Mouse (Mus musculus): ENCODE data around the gene Suclg2. TPM values are rescaled to one million over a fixed set of nuclear protein-coding genes. Genes with fewer than 3 reads are reported as not detected.

Suclg2 gene
- polyA plus RNA-seq, 1 experiment from 2014 or later = 42.9 TPM

DNA sequence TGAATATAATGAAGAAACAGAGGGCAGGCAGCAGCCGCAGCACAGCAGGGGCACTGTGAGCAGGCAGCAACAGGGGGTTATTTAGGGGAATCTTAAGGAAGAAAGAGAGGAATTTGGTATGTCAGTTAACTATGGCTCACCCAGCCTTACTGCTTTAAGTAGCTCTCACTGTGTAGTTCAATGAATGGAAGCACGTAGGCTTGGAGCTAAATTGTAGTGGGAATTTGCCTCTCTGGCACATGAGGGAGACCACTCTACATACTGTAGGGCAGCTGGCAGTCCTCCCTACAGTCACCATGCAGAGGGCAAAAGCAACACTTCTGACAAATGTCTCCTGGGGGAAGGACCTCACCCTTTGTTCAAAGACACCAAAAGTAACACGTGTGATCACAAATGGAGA is 143.7 kb downstream of the Suclg2 start:
- no peaks in the 10 kb centered on the region for H3K36me3 ChIP-seq (ENCODE audit: control insufficient read depth, insufficient read depth)
- H3K4me3 ChIP-seq (ENCODE audit: low read depth, low read length) = no peak overlapping the region
- no peak overlapping the region for H3K9ac ChIP-seq (ENCODE audit: low read depth, low read length)
- WGBS (ENCODE audit: insufficient replicate concordance) = 66% methylated on average over 3 of the region's 3 CpGs
- H3K27me3 ChIP-seq (ENCODE audit: control insufficient read depth, insufficient read depth, low read depth, low read length) = no peaks in the 10 kb centered on the region
- ATAC-seq (ENCODE audit: low read depth) = no peak
- no peaks in the 10 kb centered on the region for H3K4me1 ChIP-seq (ENCODE audit: control insufficient read depth, low read depth, low read length)
- no peak overlapping the region for H3K27ac ChIP-seq (ENCODE audit: low read length)
- H3K9me3 ChIP-seq (replicated peaks; ENCODE audit: control insufficient read depth, low read length) = no peaks in the 10 kb centered on the region
- no peak overlapping the region for H3K4me2 ChIP-seq (ENCODE audit: low read depth, low read length)

DNA sequence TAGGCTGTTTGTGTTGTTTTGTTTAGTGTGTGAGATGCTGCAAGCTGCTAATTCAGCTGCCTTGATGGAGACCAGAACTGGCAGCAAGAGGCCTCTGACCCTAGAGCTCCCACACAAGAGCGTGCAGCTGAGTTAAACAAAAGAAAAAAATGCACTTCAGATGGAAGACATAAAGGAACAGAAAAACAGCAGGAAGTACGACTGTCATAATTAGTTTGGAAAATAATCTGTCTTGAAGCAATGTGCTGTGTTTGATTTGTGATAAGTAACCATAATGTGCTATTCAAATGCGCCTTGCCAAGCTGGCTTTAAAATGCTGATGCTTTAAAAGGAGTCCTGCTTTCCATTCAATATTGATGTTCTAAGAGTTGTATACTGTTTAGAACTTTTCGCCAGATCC is 144.2 kb downstream of the Suclg2 start:
- H3K4me2 ChIP-seq (ENCODE audit: low read depth, low read length) = no peak overlapping the region
- no peak overlapping the region for H3K4me3 ChIP-seq (ENCODE audit: low read depth, low read length)
- no peaks in the 10 kb centered on the region for H3K27me3 ChIP-seq (ENCODE audit: control insufficient read depth, insufficient read depth, low read depth, low read length)
- no peaks in the 10 kb centered on the region for H3K4me1 ChIP-seq (ENCODE audit: control insufficient read depth, low read depth, low read length)
- no peaks in the 10 kb centered on the region for H3K9me3 ChIP-seq (replicated peaks; ENCODE audit: control insufficient read depth, low read length)
- H3K27ac ChIP-seq (ENCODE audit: low read length) = no peak overlapping the region
- ATAC-seq (ENCODE audit: low read depth) = no peak
- H3K36me3 ChIP-seq (ENCODE audit: control insufficient read depth, insufficient read depth) = no peaks in the 10 kb centered on the region
- WGBS (ENCODE audit: insufficient replicate concordance) = 64% methylated on average over 4 of the region's 4 CpGs
- H3K9ac ChIP-seq (ENCODE audit: low read depth, low read length) = no peak overlapping the region

DNA sequence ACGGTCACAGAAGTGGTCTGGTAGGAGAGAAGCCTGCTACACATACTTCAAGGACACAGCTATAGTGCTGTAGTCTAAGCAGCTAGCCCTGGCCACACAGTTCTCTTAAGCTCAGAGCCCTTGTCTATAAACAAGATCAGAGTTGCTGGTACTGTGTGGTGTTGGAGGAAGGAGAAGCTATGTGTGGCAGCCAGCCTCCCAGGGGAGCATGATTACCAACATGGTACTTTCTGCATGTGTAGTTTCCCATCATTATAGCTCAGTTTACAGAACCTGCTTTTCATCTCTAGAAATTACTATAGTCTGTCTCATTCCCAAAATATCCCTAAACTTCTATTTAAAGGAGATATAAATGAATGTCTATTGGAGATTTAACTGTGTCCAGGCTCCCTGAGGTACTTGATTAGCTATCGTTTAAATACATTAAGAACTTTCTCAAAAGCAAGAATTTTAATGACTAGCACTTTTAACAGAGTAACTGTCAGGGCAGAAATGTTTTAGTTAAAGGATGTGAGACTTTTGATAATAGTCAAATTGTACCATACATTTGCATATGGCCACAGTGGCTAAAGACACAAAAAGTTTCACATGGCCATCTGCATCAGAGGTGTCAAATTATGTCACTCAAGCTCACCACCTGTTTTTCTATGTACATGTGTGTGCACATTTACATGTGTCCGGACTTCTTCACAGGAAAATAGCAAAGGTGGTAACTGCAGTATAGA is 145.4 kb downstream of the Suclg2 start:
- H3K27ac ChIP-seq (ENCODE audit: low read length) = no peak overlapping the region
- H3K27me3 ChIP-seq (ENCODE audit: control insufficient read depth, insufficient read depth, low read depth, low read length) = no peaks in the 10 kb centered on the region
- WGBS (ENCODE audit: insufficient replicate concordance) = 63% methylated on average over 3 of the region's 3 CpGs
- H3K36me3 ChIP-seq (ENCODE audit: control insufficient read depth, insufficient read depth) = no peaks in the 10 kb centered on the region
- H3K4me3 ChIP-seq (ENCODE audit: low read depth, low read length) = no peak overlapping the region
- no peaks in the 10 kb centered on the region for H3K9me3 ChIP-seq (replicated peaks; ENCODE audit: control insufficient read depth, low read length)
- H3K4me1 ChIP-seq (ENCODE audit: control insufficient read depth, low read depth, low read length) = no peaks in the 10 kb centered on the region
- no peak for ATAC-seq (ENCODE audit: low read depth)
- no peak overlapping the region for H3K4me2 ChIP-seq (ENCODE audit: low read depth, low read length)
- no peak overlapping the region for H3K9ac ChIP-seq (ENCODE audit: low read depth, low read length)

DNA sequence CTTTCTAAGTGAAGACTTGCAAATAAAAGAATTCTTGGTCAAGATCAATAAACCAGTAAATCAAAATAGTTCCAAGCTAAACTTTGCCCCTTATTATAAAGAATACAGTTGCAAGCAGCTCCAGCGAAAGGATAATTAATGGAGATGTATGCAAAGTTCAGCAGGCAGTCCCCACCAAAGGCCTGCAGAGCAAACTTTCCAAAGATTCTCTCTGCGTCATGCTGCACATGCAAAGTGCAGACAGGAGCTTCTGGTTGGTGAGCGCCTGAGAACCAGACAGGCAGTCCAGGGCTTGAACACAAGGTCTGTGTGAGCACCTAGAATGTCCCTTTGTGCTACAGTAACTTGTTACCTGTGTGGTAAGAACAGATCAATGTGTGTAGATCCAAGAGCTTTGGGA is 147.0 kb downstream of the Suclg2 start:
- Histone ChIP-seq H3K9ac (ENCODE audit: low read depth, low read length) (no peak overlapping the region), H3K27ac (ENCODE audit: low read length) (no peak overlapping the region), H3K4me3 (ENCODE audit: low read depth, low read length) (no peak overlapping the region), H3K4me2 (ENCODE audit: low read depth, low read length) (no peak overlapping the region), H3K36me3 (ENCODE audit: control insufficient read depth, insufficient read depth) (no peaks in the 10 kb centered on the region), H3K9me3 (replicated peaks; ENCODE audit: control insufficient read depth, low read length) (no peaks in the 10 kb centered on the region), H3K4me1 (ENCODE audit: control insufficient read depth, low read depth, low read length) (no peaks in the 10 kb centered on the region), H3K27me3 (ENCODE audit: control insufficient read depth, insufficient read depth, low read depth, low read length) (no peaks in the 10 kb centered on the region)
- no peak for ATAC-seq (ENCODE audit: low read depth)
- WGBS (ENCODE audit: insufficient replicate concordance) = 77% methylated on average over 3 of the region's 3 CpGs

DNA sequence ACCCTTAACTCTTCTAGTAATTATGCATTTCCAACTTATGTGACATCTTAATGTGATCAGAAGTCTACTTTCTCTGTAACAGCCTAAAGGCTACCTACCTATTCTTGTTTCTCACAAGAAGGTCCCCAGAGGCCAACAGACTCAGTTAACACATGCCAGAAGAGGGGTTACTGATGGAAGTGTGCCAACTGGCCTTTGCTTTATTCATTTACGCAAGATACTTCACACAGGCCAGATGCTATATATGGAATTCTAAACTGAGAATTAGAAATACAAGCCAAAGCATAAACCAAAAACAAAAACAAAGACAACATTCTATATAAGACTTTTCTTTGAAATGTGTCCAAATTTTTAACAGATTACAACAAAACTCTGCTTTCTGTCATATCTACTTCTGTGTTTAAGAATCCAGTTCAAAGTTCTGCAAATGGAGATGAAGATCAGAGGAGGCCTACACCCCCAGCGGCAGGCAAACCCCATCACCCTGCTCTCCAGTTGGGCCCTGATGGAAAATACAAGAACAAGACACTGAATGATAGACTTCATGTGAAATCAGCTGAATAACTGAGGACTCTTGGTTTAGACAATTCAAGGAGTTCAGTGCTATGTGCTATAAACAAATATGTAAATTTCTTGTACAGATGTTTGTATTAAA is 155.1 kb downstream of the Suclg2 start:
- no peak overlapping the region for H3K4me3 ChIP-seq (ENCODE audit: low read depth, low read length)
- H3K27me3 ChIP-seq (ENCODE audit: control insufficient read depth, insufficient read depth, low read depth, low read length) = no peaks in the 10 kb centered on the region
- no peaks in the 10 kb centered on the region for H3K36me3 ChIP-seq (ENCODE audit: control insufficient read depth, insufficient read depth)
- WGBS (ENCODE audit: insufficient replicate concordance) = 62% methylated on average over 2 of the region's 2 CpGs
- H3K4me2 ChIP-seq (ENCODE audit: low read depth, low read length) = no peak overlapping the region
- H3K9me3 ChIP-seq (replicated peaks; ENCODE audit: control insufficient read depth, low read length) = no peaks in the 10 kb centered on the region
- H3K4me1 ChIP-seq (ENCODE audit: control insufficient read depth, low read depth, low read length) = no peaks in the 10 kb centered on the region
- no peak overlapping the region for H3K27ac ChIP-seq (ENCODE audit: low read length)
- no peak overlapping the region for H3K9ac ChIP-seq (ENCODE audit: low read depth, low read length)
- ATAC-seq (ENCODE audit: low read depth) = no peak

DNA sequence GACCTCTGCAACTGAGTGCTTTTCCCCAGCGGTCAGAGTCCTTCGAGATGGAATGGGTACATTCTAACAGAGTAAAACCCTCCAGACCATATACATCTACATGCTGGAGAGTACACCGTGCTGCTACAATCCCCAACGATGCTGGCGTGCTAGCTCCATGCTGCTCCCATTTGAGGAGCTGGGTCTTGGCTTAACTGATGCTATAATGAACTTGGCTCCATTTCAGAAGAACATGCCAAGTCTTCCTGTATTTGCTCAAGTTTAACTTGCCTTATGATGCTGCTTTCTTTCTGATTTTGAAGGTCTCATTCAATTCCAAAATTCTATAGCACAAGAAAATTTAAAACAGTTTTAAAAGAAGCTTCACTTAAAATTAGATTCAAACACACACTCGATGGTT is 162.3 kb downstream of the Suclg2 start:
- no peak overlapping the region for H3K4me2 ChIP-seq (ENCODE audit: low read depth, low read length)

DNA sequence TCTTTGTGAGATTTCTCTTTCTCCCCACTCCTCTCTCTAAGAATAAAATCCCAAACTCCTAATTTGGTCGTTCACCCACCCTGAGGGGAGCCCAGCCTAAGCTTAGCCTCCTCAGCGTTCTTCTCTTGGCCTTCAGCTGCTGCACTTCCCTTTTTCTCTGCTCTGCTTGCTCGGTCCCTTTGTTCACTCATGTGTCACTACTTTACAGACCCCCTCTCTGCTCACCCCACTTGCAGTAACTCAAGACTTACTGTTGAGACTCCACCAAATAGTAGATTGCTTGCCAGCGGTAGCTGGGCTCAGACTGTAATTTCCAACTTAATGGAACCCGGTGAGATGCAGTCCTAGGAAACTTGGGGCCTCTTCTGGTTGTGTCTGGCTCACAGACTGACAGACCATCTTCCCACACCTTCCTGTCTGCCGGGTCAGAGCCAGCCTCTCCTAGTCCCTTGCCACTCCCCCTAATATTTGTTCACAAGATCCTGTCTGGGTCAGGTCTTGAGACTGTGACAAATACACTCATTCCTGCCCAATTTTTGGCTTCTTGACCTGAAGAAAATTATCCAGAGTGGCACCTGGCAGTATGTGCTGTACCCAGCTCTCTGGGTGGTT is 166.2 kb downstream of the Suclg2 start:
- no peaks in the 10 kb centered on the region for H3K36me3 ChIP-seq (ENCODE audit: control insufficient read depth, insufficient read depth)
- H3K4me1 ChIP-seq (ENCODE audit: control insufficient read depth, low read depth, low read length) = no peaks in the 10 kb centered on the region
- no peaks in the 10 kb centered on the region for H3K27me3 ChIP-seq (ENCODE audit: control insufficient read depth, insufficient read depth, low read depth, low read length)
- 26% methylated on average over 6 of the region's 6 CpGs for WGBS (ENCODE audit: insufficient replicate concordance)
- H3K9ac ChIP-seq (ENCODE audit: low read depth, low read length) = no peak overlapping the region
- no peak for ATAC-seq (ENCODE audit: low read depth)
- H3K27ac ChIP-seq (ENCODE audit: low read length) = no peak overlapping the region
- H3K4me3 ChIP-seq (ENCODE audit: low read depth, low read length) = no peak overlapping the region
- H3K9me3 ChIP-seq (replicated peaks; ENCODE audit: control insufficient read depth, low read length) = no peaks in the 10 kb centered on the region
- H3K4me2 ChIP-seq (ENCODE audit: low read depth, low read length) = no peak overlapping the region

More for the DNA sequence above, 162.3 kb downstream of the Suclg2 start:
- no peaks in the 10 kb centered on the region for H3K36me3 ChIP-seq (ENCODE audit: control insufficient read depth, insufficient read depth)
- H3K4me3 ChIP-seq (ENCODE audit: low read depth, low read length) = no peak overlapping the region
- 79% methylated on average over 6 of the region's 6 CpGs for WGBS (ENCODE audit: insufficient replicate concordance)
- no peak overlapping the region for H3K27ac ChIP-seq (ENCODE audit: low read length)
- no peaks in the 10 kb centered on the region for H3K9me3 ChIP-seq (replicated peaks; ENCODE audit: control insufficient read depth, low read length)
- ATAC-seq (ENCODE audit: low read depth) = no peak
- H3K27me3 ChIP-seq (ENCODE audit: control insufficient read depth, insufficient read depth, low read depth, low read length) = no peaks in the 10 kb centered on the region
- no peaks in the 10 kb centered on the region for H3K4me1 ChIP-seq (ENCODE audit: control insufficient read depth, low read depth, low read length)
- H3K9ac ChIP-seq (ENCODE audit: low read depth, low read length) = no peak overlapping the region

DNA sequence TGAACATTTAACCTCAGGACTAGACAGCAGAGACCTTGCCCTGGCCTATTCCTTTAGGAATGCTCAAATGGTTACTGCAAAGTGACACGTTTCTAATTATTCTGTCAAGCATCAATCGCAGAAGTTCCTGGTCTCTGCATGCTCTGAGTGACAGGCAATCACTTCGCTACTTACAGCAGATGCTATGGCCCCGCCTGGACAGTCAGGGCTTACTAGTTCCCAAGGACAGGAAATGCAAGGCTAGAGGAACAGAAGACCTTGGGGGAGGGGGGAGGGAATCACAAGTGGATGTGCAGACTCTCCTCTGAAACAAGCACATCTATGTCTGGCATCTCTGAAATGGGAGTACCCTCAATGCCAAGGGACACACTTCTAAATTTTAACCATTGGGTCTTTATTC is 167.6 kb downstream of the Suclg2 start:
- H3K27me3 ChIP-seq (ENCODE audit: control insufficient read depth, insufficient read depth, low read depth, low read length) = no peaks in the 10 kb centered on the region
- H3K4me1 ChIP-seq (ENCODE audit: control insufficient read depth, low read depth, low read length) = no peaks in the 10 kb centered on the region
- H3K4me2 ChIP-seq (ENCODE audit: low read depth, low read length) = no peak overlapping the region
- WGBS (ENCODE audit: insufficient replicate concordance) = 69% methylated on average over 4 of the region's 4 CpGs
- H3K4me3 ChIP-seq (ENCODE audit: low read depth, low read length) = no peak overlapping the region
- no peaks in the 10 kb centered on the region for H3K36me3 ChIP-seq (ENCODE audit: control insufficient read depth, insufficient read depth)
- no peak overlapping the region for H3K9ac ChIP-seq (ENCODE audit: low read depth, low read length)
- H3K9me3 ChIP-seq (replicated peaks; ENCODE audit: control insufficient read depth, low read length) = no peaks in the 10 kb centered on the region
- no peak overlapping the region for H3K27ac ChIP-seq (ENCODE audit: low read length)
- no peak for ATAC-seq (ENCODE audit: low read depth)

DNA sequence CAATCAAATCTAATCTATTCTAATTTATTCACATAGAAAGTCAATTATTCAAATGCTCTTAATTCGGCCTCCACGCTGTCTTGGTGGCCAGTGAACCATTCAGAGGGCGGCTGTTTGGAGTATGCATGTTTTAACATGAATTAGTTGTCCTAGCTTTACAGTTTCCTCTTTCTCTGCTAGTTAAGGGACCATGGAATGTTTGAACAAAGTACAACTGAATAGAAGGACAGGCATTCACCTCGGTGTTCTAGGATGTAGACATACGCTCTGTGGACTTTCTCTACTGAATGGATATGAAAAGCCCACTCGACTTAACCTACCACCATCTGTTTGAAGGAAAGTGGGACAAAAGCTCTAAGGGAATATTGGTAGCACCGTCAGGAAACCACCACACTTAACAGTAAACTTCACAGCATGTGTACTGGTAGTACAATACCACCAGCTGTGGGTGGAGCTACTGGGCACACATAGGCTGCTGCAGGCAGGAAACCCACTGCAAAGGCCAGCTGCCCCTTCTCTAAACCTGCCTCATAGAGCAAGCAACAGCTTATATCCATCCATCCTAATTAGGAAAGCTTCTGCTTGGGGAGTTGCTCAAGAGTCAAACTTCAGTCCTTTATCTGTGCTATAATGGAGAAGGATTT is 172.3 kb downstream of the Suclg2 start:
- no peak for ATAC-seq (ENCODE audit: low read depth)
- no peaks in the 10 kb centered on the region for H3K27me3 ChIP-seq (ENCODE audit: control insufficient read depth, insufficient read depth, low read depth, low read length)
- 72% methylated on average over 7 of the region's 7 CpGs for WGBS (ENCODE audit: insufficient replicate concordance)

More for the DNA sequence above, 172.3 kb downstream of the Suclg2 start:
- Histone ChIP-seq H3K9ac (ENCODE audit: low read depth, low read length) (no peak overlapping the region), H3K9me3 (replicated peaks; ENCODE audit: control insufficient read depth, low read length) (no peaks in the 10 kb centered on the region), H3K4me3 (ENCODE audit: low read depth, low read length) (no peak overlapping the region), H3K4me2 (ENCODE audit: low read depth, low read length) (no peak overlapping the region), H3K4me1 (ENCODE audit: control insufficient read depth, low read depth, low read length) (no peaks in the 10 kb centered on the region), H3K36me3 (ENCODE audit: control insufficient read depth, insufficient read depth) (no peaks in the 10 kb centered on the region), H3K27ac (ENCODE audit: low read length) (no peak overlapping the region)

Data from liver, embryonic 16.5 days (tissue).